Mouse (Mus musculus) liver, postnatal 0 days (tissue): ENCODE measurements around the gene Baat. TPM values are rescaled to one million over a fixed set of nuclear protein-coding genes. Genes with fewer than 3 reads are reported as not detected.

Source experiments
- ATAC-seq: fragments of 200-750 bp; cut with Nextera tagmentation; 2 replicates; pipeline ENCODE4 v1.8.0; 2017; ENCODE audit warnings: mild to moderate bottlenecking, moderate library complexity
- DNase-seq: peaks from one replicate; pipeline ENCODE4 v3.0.0-alpha.2; 2016
- H3K27ac ChIP-seq: fragments of 300-500 bp; sonication (generic); 2 replicates; pipeline ENCODE4 v1.5.1; 2014; ENCODE audit warnings: antibody characterized with exemption, moderate library complexity, mild to moderate bottlenecking, low read depth
- H3K27me3 ChIP-seq: fragments of 300-500 bp; sonication (generic); 2 replicates; pipeline ENCODE4 v1.6.1; 2014; ENCODE audit warnings: low read length, control low read depth, mixed read lengths; ENCODE audit not compliant: insufficient read depth
- H3K36me3 ChIP-seq: fragments of 300-500 bp; sonication (generic); replicated peaks from 2 replicates; pipeline ENCODE4 v1.6.1; 2014; ENCODE audit warnings: mild to moderate bottlenecking, control low read depth, low read length, moderate library complexity, mixed read lengths; ENCODE audit not compliant: insufficient read depth
- H3K4me1 ChIP-seq: fragments of 300-500 bp; sonication (generic); 2 replicates; pipeline ENCODE4 v1.6.1; 2014; ENCODE audit warnings: antibody characterized with exemption, mild to moderate bottlenecking, control low read depth; ENCODE audit not compliant: insufficient read depth
- H3K4me2 ChIP-seq: fragments of 300-500 bp; sonication (generic); 2 replicates; pipeline ENCODE4 v1.6.1; 2014; ENCODE audit warnings: low read depth, mild to moderate bottlenecking, low read length, moderate library complexity, mixed read lengths
- H3K4me3 ChIP-seq: fragments of 300-500 bp; sonication (generic); 2 replicates; pipeline ENCODE4 v1.5.1; 2014; ENCODE audit warnings: low read depth, low read length
- H3K9ac ChIP-seq: fragments of 300-500 bp; sonication (generic); replicated peaks from 2 replicates; pipeline ENCODE4 v1.6.1; 2014; ENCODE audit warnings: mild to moderate bottlenecking, moderate library complexity
- H3K9me3 ChIP-seq: fragments of 300-500 bp; sonication (generic); 2 replicates; pipeline ENCODE4 v1.6.1; 2016; ENCODE audit warnings: mild to moderate bottlenecking, control low read depth, low read length, mixed read lengths
- CTCF ChIP-seq: sonication (generic); IDR thresholded peaks from 2 replicates; pipeline ENCODE4 v1.5.1; 2016; ENCODE audit warnings: antibody characterized with exemption, low read depth
- EP300 ChIP-seq: IDR thresholded peaks from 2 replicates; pipeline ENCODE4 v1.6.1; 2016; ENCODE audit warnings: antibody characterized with exemption, low read depth, mild to moderate bottlenecking
- WGBS: fragments of 180-500 bp; shearing (Covaris S2); extraction: QIAGEN DNeasy Blood & Tissue Kit; methylation state at CpG from one replicate; pipeline ENCODE4 v1.1.7; 2014; ENCODE audit not compliant: insufficient replicate concordance; 5-methylcytosine and 5-hydroxymethylcytosine counted together
- polyA plus RNA-seq: library from polyadenylated mRNA; unstranded; fragments of >200 nt; fragmentation: Nextera tagmentation; extraction: Ambion mirVana; gene quantifications from 2 replicates; pipeline ENCODE4 v1.2.1, GENCODE M21; 2015

The Baat gene
- 16.6 and 18.2 TPM in 2 replicates for polyA plus RNA-seq

- Histone ChIP-seq H3K4me2 (peak within 1 kb of the TSS; percentile 42), H3K9ac (peak within 1 kb of the TSS; percentile 31), H3K9me3 (no peaks in the 10 kb centered on the region), H3K4me3 (no peak within 1 kb of the TSS), H3K27me3 (no peaks in the 10 kb centered on the region), H3K4me1 (peaks cover 8% of the 10 kb centered on the region), H3K36me3 (no peaks in the 10 kb centered on the region), H3K27ac (peak within 1 kb of the TSS; percentile 76)
- TF ChIP-seq EP300 (no peak), CTCF (no peak)
- DNase-seq = no peak
- no peak for ATAC-seq
- 51% methylated on average over 3 of the region's 3 CpGs for WGBS
Observed at GRCm38 (mm10) chr4:49506386-49506785, at the start of gene Baat. TSS of gene Baat (minus strand) at chr4:49506557.

- Histone ChIP-seq H3K27ac (peak overlapping the region; percentile 84), H3K9ac (no peak overlapping the region), H3K4me2 (no peak overlapping the region), H3K4me1 (no peaks in the 10 kb centered on the region), H3K27me3 (no peaks in the 10 kb centered on the region), H3K9me3 (no peaks in the 10 kb centered on the region), H3K36me3 (no peaks in the 10 kb centered on the region), H3K4me3 (no peak overlapping the region)
- DNase-seq (no peak), ATAC-seq (peak; percentile 35)
- TF ChIP-seq CTCF (no peak), EP300 (no peak)
- WGBS = 50% methylated on average over 5 of the region's 5 CpGs
Observed at GRCm38 (mm10) chr4:49553380-49553779, 47.0 kb upstream of the Baat start.

GRCm38 (mm10) chr4:49549383-49549782 is 43.0 kb upstream of the Baat start, which contains the start of gene Aldob:
TSS of gene Aldob (minus strand) at chr4:49549546.
- WGBS = 24% methylated on average over 3 of the region's 3 CpGs
- no peaks in the 10 kb centered on the region for H3K4me1 ChIP-seq
- peak within 1 kb of the TSS; percentile 72 for H3K9ac ChIP-seq
- H3K27ac ChIP-seq = peak within 1 kb of the TSS; percentile 93
- H3K4me3 ChIP-seq = peak within 1 kb of the TSS; percentile 47
- DNase-seq (peak; percentile 75), ATAC-seq (peak; percentile 78)
- peak; percentile 90 for TF ChIP-seq EP300
- TF ChIP-seq CTCF = no peak
- no peaks in the 10 kb centered on the region for H3K36me3 ChIP-seq
- H3K4me2 ChIP-seq = peak within 1 kb of the TSS; percentile 51
- no peaks in the 10 kb centered on the region for H3K27me3 ChIP-seq
- no peaks in the 10 kb centered on the region for H3K9me3 ChIP-seq

GRCm38 (mm10) chr4:49547544-49548219 is 41.3 kb upstream of the Baat start:
- no peaks in the 10 kb centered on the region for H3K27me3 ChIP-seq
- 60% methylated on average over 7 of the region's 7 CpGs for WGBS
- TF ChIP-seq CTCF = no peak
- peak overlapping the region; percentile 51 for H3K4me2 ChIP-seq
- peak overlapping the region; percentile 72 for H3K9ac ChIP-seq
- no peaks in the 10 kb centered on the region for H3K9me3 ChIP-seq
- H3K4me1 ChIP-seq = no peaks in the 10 kb centered on the region
- peak; percentile 41 for DNase-seq
- peak; percentile 33 for ATAC-seq
- H3K4me3 ChIP-seq = peak overlapping the region; percentile 47
- H3K36me3 ChIP-seq = peaks cover 5% of the 10 kb centered on the region; the same call in 1 of the 2 replicates
- peak overlapping the region; percentile 93 for H3K27ac ChIP-seq

- Histone ChIP-seq H3K27ac (peak overlapping the region; percentile 93), H3K4me3 (peak overlapping the region; percentile 47), H3K27me3 (no peaks in the 10 kb centered on the region), H3K9me3 (no peaks in the 10 kb centered on the region), H3K4me1 (no peaks in the 10 kb centered on the region), H3K9ac (peak overlapping the region; percentile 46), H3K36me3 (peaks cover 5% of the 10 kb centered on the region; the same call in 1 of the 2 replicates), H3K4me2 (peak overlapping the region; percentile 51)
- DNase-seq (no peak), ATAC-seq (peak; percentile 30)
- 45% methylated on average over 6 of the region's 6 CpGs for WGBS
- TF ChIP-seq CTCF (no peak), EP300 (peak; percentile 75)
Observed at GRCm38 (mm10) chr4:49546873-49547543, 40.7 kb upstream of the Baat start.

GRCm38 (mm10) chr4:49546026-49546425 is 39.7 kb upstream of the Baat start:
- H3K27ac ChIP-seq = peak overlapping the region; percentile 93
- H3K36me3 ChIP-seq = peaks cover 9% of the 10 kb centered on the region
- no peak for TF ChIP-seq EP300
- TF ChIP-seq CTCF = no peak
- peak overlapping the region; percentile 51 for H3K4me2 ChIP-seq
- peak overlapping the region; percentile 47 for H3K4me3 ChIP-seq
- H3K4me1 ChIP-seq = no peaks in the 10 kb centered on the region
- WGBS = 55% methylated on average over 2 of the region's 2 CpGs
- H3K9ac ChIP-seq = peak overlapping the region; percentile 46; the same call in 1 of the 2 replicates
- DNase-seq (no peak), ATAC-seq (no peak)
- H3K9me3 ChIP-seq = no peaks in the 10 kb centered on the region
- no peaks in the 10 kb centered on the region for H3K27me3 ChIP-seq
